Mouse (Mus musculus) liver, embryonic 13.5 days (tissue): Measurements from ENCODE around the gene Ror1. TPM values are rescaled to one million over a fixed set of nuclear protein-coding genes. Genes with fewer than 3 reads are reported as not detected.

Experiments used
- ATAC-seq: fragments of 200-750 bp; cut with Nextera tagmentation; 2 replicates; pipeline ENCODE4 v1.8.0; 2017; ENCODE audit warnings: low read depth, mild to moderate bottlenecking, moderate number of reproducible peaks, moderate library complexity
- DNase-seq: peaks from one replicate; pipeline ENCODE4 v3.0.0; 2022
- H3K27ac ChIP-seq: fragments of 300-500 bp; sonication (generic); 2 replicates; pipeline ENCODE4 v1.5.1; 2015; ENCODE audit warnings: moderate library complexity, mild to moderate bottlenecking, inconsistent platforms
- H3K27me3 ChIP-seq: fragments of 300-500 bp; sonication (generic); 2 replicates; pipeline ENCODE4 v1.6.1; 2015; ENCODE audit warnings: mild to moderate bottlenecking, inconsistent platforms
- H3K36me3 ChIP-seq: fragments of 300-500 bp; sonication (generic); 2 replicates; pipeline ENCODE4 v1.6.1; 2015; ENCODE audit warnings: mild to moderate bottlenecking, inconsistent platforms
- H3K4me1 ChIP-seq: fragments of 300-500 bp; sonication (generic); replicated peaks from 2 replicates; pipeline ENCODE4 v1.6.1; 2015; ENCODE audit warnings: inconsistent platforms
- H3K4me2 ChIP-seq: fragments of 300-500 bp; sonication (generic); 2 replicates; pipeline ENCODE4 v1.6.1; 2015; ENCODE audit warnings: inconsistent platforms, mild to moderate bottlenecking, moderate library complexity
- H3K4me3 ChIP-seq: fragments of 300-500 bp; sonication (generic); replicated peaks from 2 replicates; pipeline ENCODE4 v1.5.1; 2015; ENCODE audit warnings: mild to moderate bottlenecking, inconsistent platforms
- H3K9ac ChIP-seq: fragments of 300-500 bp; sonication (generic); 2 replicates; pipeline ENCODE4 v1.6.1; 2015; ENCODE audit warnings: mild to moderate bottlenecking, inconsistent platforms
- H3K9me3 ChIP-seq: fragments of 300-500 bp; sonication (generic); replicated peaks from 2 replicates; pipeline ENCODE4 v1.6.1; 2016; ENCODE audit warnings: inconsistent platforms
- WGBS: fragments of 180-500 bp; shearing (Covaris S2); methylation state at CpG from one replicate; pipeline ENCODE4 v1.1.7; 2015; ENCODE audit not compliant: insufficient replicate concordance; 5-methylcytosine and 5-hydroxymethylcytosine counted together
- polyA plus RNA-seq: library from polyadenylated mRNA; unstranded; fragments of >200 nt; fragmentation: Nextera tagmentation; extraction: Ambion mirVana; gene quantifications from 2 replicates; pipeline ENCODE4 v1.2.1, GENCODE M21; 2015

The Ror1 gene
- polyA plus RNA-seq, 1 experiment from 2014 or later = 0.36 TPM

- Histone ChIP-seq H3K4me3 (no peak overlapping the region), H3K27me3 (no peaks in the 10 kb centered on the region), H3K9me3 (no peaks in the 10 kb centered on the region), H3K4me1 (no peaks in the 10 kb centered on the region), H3K36me3 (no peaks in the 10 kb centered on the region), H3K4me2 (no peak overlapping the region), H3K9ac (no peak overlapping the region), H3K27ac (no peak overlapping the region)
- ATAC-seq (no peak), DNase-seq (no peak)
- WGBS = 36% methylated on average over 4 of the region's 4 CpGs
These were observed 232.9 kb downstream of the Ror1 start for GRCm38 (mm10) chr4:100328361-100328970.

GRCm38 (mm10) chr4:100335168-100335567 is 239.6 kb downstream of the Ror1 start:
- Histone ChIP-seq H3K9ac (no peak overlapping the region), H3K36me3 (no peaks in the 10 kb centered on the region), H3K27me3 (no peaks in the 10 kb centered on the region), H3K4me1 (no peaks in the 10 kb centered on the region), H3K4me3 (no peak overlapping the region), H3K4me2 (no peak overlapping the region), H3K27ac (no peak overlapping the region), H3K9me3 (no peaks in the 10 kb centered on the region)
- DNase-seq (no peak), ATAC-seq (no peak)
- 75% methylated on average over 2 of the region's 2 CpGs for WGBS

GRCm38 (mm10) chr4:100347791-100348190 is 252.2 kb downstream of the Ror1 start:
- Histone ChIP-seq H3K9ac (no peak overlapping the region), H3K4me1 (no peaks in the 10 kb centered on the region), H3K9me3 (no peaks in the 10 kb centered on the region), H3K27me3 (no peaks in the 10 kb centered on the region), H3K4me2 (no peak overlapping the region), H3K27ac (no peak overlapping the region), H3K36me3 (no peaks in the 10 kb centered on the region), H3K4me3 (no peak overlapping the region)
- ATAC-seq (no peak), DNase-seq (no peak)
- WGBS = 51% methylated on average over 3 of the region's 3 CpGs

GRCm38 (mm10) chr4:100350106-100350795 is 254.7 kb downstream of the Ror1 start:
- no peak for ATAC-seq
- H3K4me1 ChIP-seq = no peaks in the 10 kb centered on the region

GRCm38 (mm10) chr4:100351797-100352290 is 256.3 kb downstream of the Ror1 start:
- Histone ChIP-seq H3K9me3 (no peaks in the 10 kb centered on the region), H3K4me3 (no peak overlapping the region), H3K4me1 (no peaks in the 10 kb centered on the region), H3K4me2 (no peak overlapping the region), H3K36me3 (no peaks in the 10 kb centered on the region), H3K27ac (no peak overlapping the region), H3K27me3 (no peaks in the 10 kb centered on the region), H3K9ac (no peak overlapping the region)
- ATAC-seq (no peak), DNase-seq (no peak)

More at GRCm38 (mm10) chr4:100350106-100350795, 254.7 kb downstream of the Ror1 start:
- DNase-seq = no peak
- Histone ChIP-seq H3K27me3 (no peaks in the 10 kb centered on the region), H3K4me2 (no peak overlapping the region), H3K27ac (no peak overlapping the region), H3K9ac (no peak overlapping the region), H3K36me3 (no peaks in the 10 kb centered on the region), H3K9me3 (no peaks in the 10 kb centered on the region), H3K4me3 (no peak overlapping the region)
- WGBS = 58% methylated on average over 7 of the region's 7 CpGs

GRCm38 (mm10) chr4:100355566-100355965 is 260.0 kb downstream of the Ror1 start:
- Histone ChIP-seq H3K36me3 (no peaks in the 10 kb centered on the region), H3K4me3 (no peak overlapping the region), H3K9me3 (no peaks in the 10 kb centered on the region), H3K4me2 (no peak overlapping the region), H3K9ac (no peak overlapping the region), H3K27ac (no peak overlapping the region), H3K27me3 (no peaks in the 10 kb centered on the region), H3K4me1 (no peaks in the 10 kb centered on the region)
- no peak for DNase-seq
- 68% methylated on average over 5 of the region's 5 CpGs for WGBS
- no peak for ATAC-seq

- no peaks in the 10 kb centered on the region for H3K9me3 ChIP-seq
- H3K4me2 ChIP-seq = no peak overlapping the region
- H3K36me3 ChIP-seq = no peaks in the 10 kb centered on the region
- 43% methylated on average over 4 of the region's 4 CpGs for WGBS
- no peak overlapping the region for H3K4me3 ChIP-seq
- no peaks in the 10 kb centered on the region for H3K4me1 ChIP-seq
- ATAC-seq (no peak), DNase-seq (no peak)
- H3K27ac ChIP-seq = no peak overlapping the region
- no peaks in the 10 kb centered on the region for H3K27me3 ChIP-seq
- no peak overlapping the region for H3K9ac ChIP-seq
These were observed 262.4 kb downstream of the Ror1 start for GRCm38 (mm10) chr4:100357881-100358589.

GRCm38 (mm10) chr4:100363666-100364065 is 268.1 kb downstream of the Ror1 start:
- Histone ChIP-seq H3K4me2 (no peak overlapping the region), H3K9me3 (no peaks in the 10 kb centered on the region), H3K27ac (no peak overlapping the region), H3K27me3 (no peaks in the 10 kb centered on the region), H3K36me3 (no peaks in the 10 kb centered on the region), H3K4me3 (no peak overlapping the region), H3K4me1 (0 out of 2 replicates have a peak, but pooled peaks cover 4% of the 10 kb centered on the region), H3K9ac (no peak overlapping the region)
- no peak for ATAC-seq
- no peak for DNase-seq
- WGBS = 73% methylated on average over 7 of the region's 7 CpGs

GRCm38 (mm10) chr4:100368691-100369090 is 273.1 kb downstream of the Ror1 start:
- no peak for ATAC-seq
- no peak overlapping the region for H3K4me2 ChIP-seq
- H3K27me3 ChIP-seq = no peaks in the 10 kb centered on the region
- no peaks in the 10 kb centered on the region for H3K36me3 ChIP-seq
- H3K27ac ChIP-seq = no peak overlapping the region
- 66% methylated on average over 2 of the region's 2 CpGs for WGBS
- no peak overlapping the region for H3K4me3 ChIP-seq
- no peak overlapping the region for H3K9ac ChIP-seq
- 0 out of 2 replicates have a peak, but pooled peaks cover 7% of the 10 kb centered on the region for H3K4me1 ChIP-seq
- no peak for DNase-seq
- H3K9me3 ChIP-seq = no peaks in the 10 kb centered on the region

GRCm38 (mm10) chr4:100369541-100370174 is 274.1 kb downstream of the Ror1 start:
- no peaks in the 10 kb centered on the region for H3K36me3 ChIP-seq
- DNase-seq (no peak), ATAC-seq (no peak)
- 65% methylated on average over 7 of the region's 7 CpGs for WGBS
- H3K4me3 ChIP-seq = no peak overlapping the region
- H3K4me2 ChIP-seq = no peak overlapping the region
- H3K27ac ChIP-seq = no peak overlapping the region
- 0 out of 2 replicates have a peak, but pooled peaks cover 7% of the 10 kb centered on the region for H3K4me1 ChIP-seq
- H3K9ac ChIP-seq = no peak overlapping the region
- H3K27me3 ChIP-seq = no peaks in the 10 kb centered on the region
- no peaks in the 10 kb centered on the region for H3K9me3 ChIP-seq

GRCm38 (mm10) chr4:100372806-100373205 is 277.2 kb downstream of the Ror1 start:
- Histone ChIP-seq H3K4me1 (0 out of 2 replicates have a peak, but pooled peaks cover 11% of the 10 kb centered on the region), H3K27ac (no peak overlapping the region), H3K36me3 (no peaks in the 10 kb centered on the region), H3K4me3 (no peak overlapping the region), H3K9ac (no peak overlapping the region), H3K9me3 (no peaks in the 10 kb centered on the region), H3K4me2 (no peak overlapping the region), H3K27me3 (no peaks in the 10 kb centered on the region)
- WGBS = 58% methylated on average over 11 of the region's 11 CpGs
- DNase-seq = no peak
- no peak for ATAC-seq
